Comparison of ENCODE assay signal across 9 mouse cellular contexts in genomic region chr4:127313861-127314260, GRCm38 (mm10). TPM values are rescaled to one million over a fixed set of nuclear protein-coding genes. Genes with fewer than 3 reads are reported as not detected.
DNase-seq lines count a peak whose midpoint lies in the region; ATAC-seq lines count a peak whose summit lies in the region.
"Had no signal": no experiment of that assay in that cellular context is flagged by ENCODE, and none has a peak within 500 bp of the region (broad histone marks: within the 10 kb centered on the region; RNA-seq: fewer than 3 reads in every experiment).

Gene Gja4, minus strand, starts transcription at chr4:127314039.

- H3K27me3 ChIP-seq in hindbrain, embryonic 11.5 days (ENCODE audit: control insufficient read depth, insufficient read depth, low read length): peaks cover 14% of the 10 kb centered on the region

- no peaks in the 10 kb centered on the region for H3K36me3 ChIP-seq in hindbrain, embryonic 11.5 days (ENCODE audit: control insufficient read depth, insufficient read depth, low read length)

- no peak within 1 kb of the TSS for H3K27ac ChIP-seq in hindbrain, embryonic 11.5 days (ENCODE audit: low read depth, low read length)

- no peaks in the 10 kb centered on the region for H3K4me1 ChIP-seq in hindbrain, embryonic 11.5 days (replicated peaks; ENCODE audit: control insufficient read depth, insufficient read depth, low read length)

- H3K9me3 ChIP-seq in hindbrain, embryonic 11.5 days (ENCODE audit: control insufficient read depth, low read length): no peaks in the 10 kb centered on the region

- peak within 1 kb of the TSS; percentile 92 for H3K4me2 ChIP-seq in hindbrain, embryonic 11.5 days (replicated peaks; ENCODE audit: low read depth, low read length)

- peak; percentile 60 for DNase-seq in WW6 (ENCODE audit: low read depth, low spot score)
- DNase-seq in cerebellum, adult 9-11 months: peak; percentile 52
- DNase-seq in frontal cortex, postnatal 14 days (ENCODE audit: low spot score in 2 of 2): peak; percentile 29 to 56
- DNase-seq in hindbrain, embryonic 11.5 days (ENCODE audit: low spot score): peak; percentile 85
- peak; percentile 40 to 47 for DNase-seq in layer of hippocampus, postnatal 25 days (ENCODE audit: extremely low spot score in 1 of 2, low spot score in 1 of 2)
- DNase-seq in lung, postnatal 14 days: peak; percentile 86
- peak; percentile 89 for DNase-seq in retina, postnatal 1 day
- peak; percentile 75 for DNase-seq in urinary bladder, postnatal 14 days (ENCODE audit: low spot score)

- WGBS in hindbrain, embryonic 11.5 days: under 1% methylated on average over 25 of the region's 25 CpGs

- peak within 1 kb of the TSS; percentile 45 for H3K4me3 ChIP-seq in hindbrain, embryonic 11.5 days (ENCODE audit: low read depth, low read length)

- peak within 1 kb of the TSS; percentile 64 for H3K9ac ChIP-seq in hindbrain, embryonic 11.5 days (ENCODE audit: low read depth, low read length)

- ATAC-seq in hindbrain, embryonic 11.5 days (ENCODE audit: low FRiP score): peak; percentile 81

RNA-seq across cellular contexts. Expression of gene Gja4, which starts in this region (rescaled TPM):
- 13.5 and 14.0 TPM in 2 replicates for polyA plus RNA-seq in hindbrain, embryonic 11.5 days (2014; fragmentation: Nextera tagmentation; extraction: Ambion mirVana)
- total RNA-seq in layer of hippocampus, postnatal 25 days (2021): 1 to 10 TPM; 3.1 to 3.9 TPM
- total RNA-seq: neutrophil, adult 5-6 weeks had no signal
